In genomic region chr2:137098269-137099035, GRCm38 (mm10) we compare ENCODE assay signal across 15 mouse cellular contexts. TPM values are rescaled to one million over a fixed set of nuclear protein-coding genes. Genes with fewer than 3 reads are reported as not detected.
DNase-seq lines count a peak whose midpoint lies in the region; ATAC-seq and TF ChIP-seq lines count a peak whose summit lies in the region.
"Had no signal": no experiment of that assay in that cellular context is flagged by ENCODE, and none has a peak within 500 bp of the region (broad histone marks: within the 10 kb centered on the region; RNA-seq: fewer than 3 reads in every experiment).

No protein-coding gene starts in this region.

- TF ChIP-seq CTCF in kidney, postnatal 0 days (IDR thresholded peaks at IDR 0.05; ENCODE audit: low read depth), result no peak
- no peak for TF ChIP-seq CTCF in kidney, adult 2 months (conservative IDR thresholded peaks at IDR 0.05; ENCODE audit: insufficient read depth, insufficient read length, low read depth, low read length)
- TF ChIP-seq CTCF in stomach, postnatal 0 days (IDR thresholded peaks at IDR 0.05; ENCODE audit: low read depth), result no peak
- no peak for TF ChIP-seq CTCF in hindbrain, postnatal 0 days (IDR thresholded peaks at IDR 0.05; ENCODE audit: low read depth)

- no peak overlapping the region for H3K4me2 ChIP-seq in kidney, postnatal 0 days (ENCODE audit: low read length)
- no peak overlapping the region for H3K4me2 ChIP-seq in embryonic facial prominence, embryonic 13.5 days
- no peak overlapping the region for H3K4me2 ChIP-seq in stomach, postnatal 0 days (replicated peaks; ENCODE audit: low read depth)
- H3K4me2 ChIP-seq in hindbrain, postnatal 0 days (ENCODE audit: low read depth, low read length), result no peak overlapping the region
- H3K4me2 ChIP-seq: heart, embryonic 12.5 days; lung, embryonic 15.5 days; neural tube, embryonic 15.5 days had no signal

- 0 out of 2 replicates have a peak overlapping the region, but pooled peaks have one; percentile 1 for H3K9ac ChIP-seq in kidney, postnatal 0 days (ENCODE audit: low read depth, low read length)
- H3K9ac ChIP-seq in embryonic facial prominence, embryonic 13.5 days, result no peak overlapping the region
- H3K9ac ChIP-seq in stomach, postnatal 0 days (ENCODE audit: low read length), result no peak overlapping the region
- no peak overlapping the region for H3K9ac ChIP-seq in hindbrain, postnatal 0 days (replicated peaks; ENCODE audit: low read length)
- H3K9ac ChIP-seq: heart, embryonic 12.5 days; lung, embryonic 15.5 days; neural tube, embryonic 15.5 days had no signal

- peak; percentile 55 for ATAC-seq in kidney, postnatal 0 days (replicated peaks; ENCODE audit: low FRiP score, low read depth)
- no peak for ATAC-seq in embryonic facial prominence, embryonic 13.5 days (ENCODE audit: insufficient number of reproducible peaks, insufficient read depth, low FRiP score, low TSS enrichment, low read depth)
- ATAC-seq in stomach, postnatal 0 days (ENCODE audit: low FRiP score, low TSS enrichment), result peak; percentile 86
- no peak for ATAC-seq in hindbrain, postnatal 0 days
- ATAC-seq: activated CD4-positive, CD25-positive, alpha-beta regulatory T cell, adult 4 months; forebrain, embryonic 16.5 days had no signal

- peak; percentile 87 for TF ChIP-seq EP300 in stomach, postnatal 0 days (optimal IDR thresholded peaks at IDR 0.05)

- no peaks in the 10 kb centered on the region for H3K27me3 ChIP-seq in kidney, postnatal 0 days (ENCODE audit: insufficient read depth, low read length)
- H3K27me3 ChIP-seq in kidney, adult 2 months (replicated peaks; ENCODE audit: control insufficient read depth, insufficient read depth, low read length), result no peaks in the 10 kb centered on the region
- no peaks in the 10 kb centered on the region for H3K27me3 ChIP-seq in embryonic facial prominence, embryonic 13.5 days
- no peaks in the 10 kb centered on the region for H3K27me3 ChIP-seq in stomach, postnatal 0 days (ENCODE audit: control insufficient read depth, insufficient read depth, low read length)
- no peaks in the 10 kb centered on the region for H3K27me3 ChIP-seq in hindbrain, postnatal 0 days (ENCODE audit: insufficient read depth, low read length)
- H3K27me3 ChIP-seq: heart, embryonic 12.5 days; lung, embryonic 15.5 days had no signal

- peak overlapping the region; percentile 25 for H3K27ac ChIP-seq in kidney, postnatal 0 days
- H3K27ac ChIP-seq in kidney, adult 2 months (ENCODE audit: insufficient read depth, low read depth, low read length), result no peak overlapping the region
- peak overlapping the region; percentile 22; the same call in 1 of the 2 replicates for H3K27ac ChIP-seq in embryonic facial prominence, embryonic 13.5 days
- peak overlapping the region; percentile 83 for H3K27ac ChIP-seq in stomach, postnatal 0 days (replicated peaks)
- no peak overlapping the region for H3K27ac ChIP-seq in hindbrain, postnatal 0 days
- H3K27ac ChIP-seq: lung, embryonic 15.5 days; neural tube, embryonic 15.5 days had no signal

- H3K4me1 ChIP-seq in kidney, postnatal 0 days (replicated peaks; ENCODE audit: insufficient read depth, low read length), result peaks cover 28% of the 10 kb centered on the region; the same call in 1 of the 2 replicates
- H3K4me1 ChIP-seq in kidney, adult 2 months (ENCODE audit: control insufficient read depth, insufficient read depth, low read length), result no peaks in the 10 kb centered on the region
- peaks cover 46% of the 10 kb centered on the region for H3K4me1 ChIP-seq in embryonic facial prominence, embryonic 13.5 days
- H3K4me1 ChIP-seq in stomach, postnatal 0 days (replicated peaks; ENCODE audit: control insufficient read depth, insufficient read depth), result no peaks in the 10 kb centered on the region
- H3K4me1 ChIP-seq in hindbrain, postnatal 0 days (ENCODE audit: insufficient read depth, low read length), result no peaks in the 10 kb centered on the region
- H3K4me1 ChIP-seq: lung, embryonic 15.5 days had no signal

- no peak for TF ChIP-seq POLR2A in kidney, adult 2 months (IDR thresholded peaks at IDR 0.05; ENCODE audit: low read depth, low read length)

- intact Hi-C loops in left cerebral cortex, postnatal 25 days (cut with DNase I), result no loop called here

- peak; percentile 70 for DNase-seq in kidney, postnatal 0 days (ENCODE audit: low spot score)
- DNase-seq in kidney, adult 2 months, result no peak
- DNase-seq in urinary bladder, postnatal 36 days (ENCODE audit: low spot score in 2 of 2), result peak; percentile 45 to 51
- DNase-seq in urinary bladder, postnatal 4 days (ENCODE audit: low spot score in 2 of 2), result no peak
- DNase-seq in stomach, postnatal 0 days (ENCODE audit: low spot score), result peak; percentile 35
- DNase-seq in left cerebral cortex, postnatal 25 days (ENCODE audit: low spot score in 2 of 2), result no peak
- DNase-seq in hindbrain, postnatal 0 days (ENCODE audit: low spot score), result no peak
- DNase-seq: cerebellum, adult 8-10 months; gastrocnemius, postnatal 36 days had no signal

- no peak overlapping the region for H3K4me3 ChIP-seq in kidney, postnatal 0 days (replicated peaks; ENCODE audit: low read depth, low read length)
- no peak overlapping the region for H3K4me3 ChIP-seq in kidney, adult 2 months (ENCODE audit: insufficient read depth, low read depth, low read length)
- no peak overlapping the region for H3K4me3 ChIP-seq in embryonic facial prominence, embryonic 13.5 days
- H3K4me3 ChIP-seq in stomach, postnatal 0 days (ENCODE audit: low read depth, low read length), result no peak overlapping the region
- no peak overlapping the region for H3K4me3 ChIP-seq in hindbrain, postnatal 0 days (ENCODE audit: low read length)
- H3K4me3 ChIP-seq: heart, embryonic 12.5 days; lung, embryonic 15.5 days; neural tube, embryonic 15.5 days had no signal

- no peaks in the 10 kb centered on the region for H3K9me3 ChIP-seq in kidney, postnatal 0 days (replicated peaks; ENCODE audit: low read length)
- no peaks in the 10 kb centered on the region for H3K9me3 ChIP-seq in embryonic facial prominence, embryonic 13.5 days
- H3K9me3 ChIP-seq in stomach, postnatal 0 days (ENCODE audit: control insufficient read depth, low read length), result no peaks in the 10 kb centered on the region
- no peaks in the 10 kb centered on the region for H3K9me3 ChIP-seq in hindbrain, postnatal 0 days (ENCODE audit: low read length)
- H3K9me3 ChIP-seq: heart, embryonic 12.5 days; lung, embryonic 15.5 days; neural tube, embryonic 15.5 days had no signal

- 28% methylated on average over 11 of the region's 11 CpGs for WGBS in kidney, postnatal 0 days
- 63% methylated on average over 11 of the region's 11 CpGs for WGBS in kidney, adult 2 months
- WGBS in embryonic facial prominence, embryonic 13.5 days, result 41% methylated on average over 11 of the region's 11 CpGs
- WGBS in stomach, postnatal 0 days, result 45% methylated on average over 11 of the region's 11 CpGs
- WGBS in hindbrain, postnatal 0 days, result 41% methylated on average over 11 of the region's 11 CpGs

- H3K36me3 ChIP-seq in kidney, postnatal 0 days (ENCODE audit: insufficient read depth, low read length), result peaks cover 40% of the 10 kb centered on the region
- no peaks in the 10 kb centered on the region; the same call in 1 of the 2 replicates for H3K36me3 ChIP-seq in kidney, adult 2 months (ENCODE audit: control insufficient read depth, insufficient read depth, low read length)
- H3K36me3 ChIP-seq in embryonic facial prominence, embryonic 13.5 days, result peaks cover 69% of the 10 kb centered on the region
- no peaks in the 10 kb centered on the region; the same call in 1 of the 2 replicates for H3K36me3 ChIP-seq in stomach, postnatal 0 days (ENCODE audit: control insufficient read depth, insufficient read depth, low read length)
- no peaks in the 10 kb centered on the region; the same call in 1 of the 2 replicates for H3K36me3 ChIP-seq in hindbrain, postnatal 0 days (ENCODE audit: insufficient read depth, low read length)
- H3K36me3 ChIP-seq: neural tube, embryonic 15.5 days had no signal

RNA-seq across cellular contexts. Expression of gene Jag1, which starts 18.0 kb away (rescaled TPM):
- 44.6 and 47.6 TPM in 2 replicates for polyA plus RNA-seq in kidney, postnatal 0 days (2015; fragmentation: Nextera tagmentation; extraction: Ambion mirVana)
- polyA plus RNA-seq in kidney, adult 2 months (2012; rRNA removed), result 6.1 and 6.6 TPM in 2 replicates
- polyA plus RNA-seq in embryonic facial prominence, embryonic 13.5 days (2015; fragmentation: Nextera tagmentation; extraction: Ambion mirVana), result 27.8 and 32.5 TPM in 2 replicates
- 8.2 and 8.8 TPM in 2 replicates for polyA plus RNA-seq in stomach, postnatal 0 days (2015; fragmentation: Nextera tagmentation; extraction: Ambion mirVana)
- 1 to 10 TPM; 4.2 to 6.0 TPM for total RNA-seq in left cerebral cortex, postnatal 25 days (2021)
- total RNA-seq in hindbrain, postnatal 0 days (2014; rRNA removed), result 8.5 and 8.7 TPM in 2 replicates
- 4.9 and 5.5 TPM in 2 replicates for polyA plus RNA-seq in hindbrain, postnatal 0 days (2015; fragmentation: Nextera tagmentation; extraction: Ambion mirVana)

Comparison
In these comparisons a context has a peak if more than half of its experiments do, and no peak if none do; other contexts are left out.
1. DNase-seq: peak in kidney, postnatal 0 days (single experiment), urinary bladder, postnatal 36 days (2 of 2) and stomach, postnatal 0 days (single experiment); none in kidney, adult 2 months (single experiment), urinary bladder, postnatal 4 days (0 of 2), left cerebral cortex, postnatal 25 days (0 of 2) and hindbrain, postnatal 0 days (single experiment).
2. H3K27ac ChIP-seq: peak in kidney, postnatal 0 days (single experiment), embryonic facial prominence, embryonic 13.5 days (single experiment) and stomach, postnatal 0 days (single experiment); none in kidney, adult 2 months (single experiment) and hindbrain, postnatal 0 days (single experiment).
3. ATAC-seq: peak in kidney, postnatal 0 days (single experiment) and stomach, postnatal 0 days (single experiment); none in embryonic facial prominence, embryonic 13.5 days (single experiment) and hindbrain, postnatal 0 days (single experiment).